Mouse (Mus musculus): ENCODE results near the gene Lhcgr. TPM values are rescaled to one million over a fixed set of nuclear protein-coding genes. Genes with fewer than 3 reads are reported as not detected.
"Not testable (repeated sequence)": the region's sequence is repeated elsewhere in the genome, so short reads cannot be mapped to it uniquely, and the experiment has no call there.

Lhcgr gene
- 0.79 and 1.3 TPM in 2 replicates for polyA plus RNA-seq (2014; fragmentation: Nextera tagmentation; extraction: Ambion mirVana)

- no peak within 1 kb of the TSS for H3K27ac ChIP-seq (ENCODE audit: low read depth, low read length)
- H3K4me2 ChIP-seq (ENCODE audit: low read length), result peak within 1 kb of the TSS; percentile 39
- peak; percentile 68 for ATAC-seq
- no peaks in the 10 kb centered on the region for H3K36me3 ChIP-seq (ENCODE audit: control insufficient read depth, insufficient read depth, low read length)
- H3K4me1 ChIP-seq (ENCODE audit: control insufficient read depth, insufficient read depth, low read length), result 0 out of 2 replicates have a peak, but pooled peaks cover 2% of the 10 kb centered on the region
- DNase-seq (ENCODE audit: low spot score), result no peak
- no peak within 1 kb of the TSS for H3K9ac ChIP-seq (ENCODE audit: low read length)
- 0 out of 2 replicates have a peak, but pooled peaks cover 3% of the 10 kb centered on the region for H3K27me3 ChIP-seq (replicated peaks; ENCODE audit: control insufficient read depth, insufficient read depth, low read length)
- no peaks in the 10 kb centered on the region for H3K9me3 ChIP-seq (replicated peaks; ENCODE audit: control insufficient read depth, low read length)
- WGBS, result 23% methylated on average over 31 of the region's 31 CpGs
- no peak within 1 kb of the TSS for H3K4me3 ChIP-seq (ENCODE audit: low read depth, low read length)
Observed at GRCm38 (mm10) chr17:88791440-88792152, at the start of gene Lhcgr. Gene Lhcgr, minus strand, starts transcription at chr17:88791990.

- 38% methylated on average over 2 of the region's 2 CpGs for WGBS
- H3K27ac ChIP-seq (ENCODE audit: low read depth, low read length), result no peak overlapping the region
Observed at GRCm38 (mm10) chr17:88817601-88818000, 25.8 kb upstream of the Lhcgr start.

GRCm38 (mm10) chr17:88812943-88813342, 21.2 kb upstream of the Lhcgr start:
- not testable (repeated sequence) for H3K9ac ChIP-seq (ENCODE audit: low read length); H3K4me2 ChIP-seq (ENCODE audit: low read length); ATAC-seq; H3K27me3 ChIP-seq (replicated peaks; ENCODE audit: control insufficient read depth, insufficient read depth, low read length); DNase-seq (ENCODE audit: low spot score); H3K27ac ChIP-seq (ENCODE audit: low read depth, low read length); H3K4me1 ChIP-seq (ENCODE audit: control insufficient read depth, insufficient read depth, low read length); H3K4me3 ChIP-seq (ENCODE audit: low read depth, low read length); H3K9me3 ChIP-seq (replicated peaks; ENCODE audit: control insufficient read depth, low read length); H3K36me3 ChIP-seq (ENCODE audit: control insufficient read depth, insufficient read depth, low read length)
- 80% methylated on average over 3 of the region's 3 CpGs for WGBS

More at GRCm38 (mm10) chr17:88817601-88818000, 25.8 kb upstream of the Lhcgr start:
- H3K9ac ChIP-seq (ENCODE audit: low read length), result no peak overlapping the region
- no peak overlapping the region for H3K4me3 ChIP-seq (ENCODE audit: low read depth, low read length)
- no peaks in the 10 kb centered on the region for H3K27me3 ChIP-seq (replicated peaks; ENCODE audit: control insufficient read depth, insufficient read depth, low read length)
- no peaks in the 10 kb centered on the region for H3K36me3 ChIP-seq (ENCODE audit: control insufficient read depth, insufficient read depth, low read length)
- H3K4me1 ChIP-seq (ENCODE audit: control insufficient read depth, insufficient read depth, low read length), result no peaks in the 10 kb centered on the region
- DNase-seq (ENCODE audit: low spot score) (peak; percentile 19), ATAC-seq (no peak)
- no peak overlapping the region for H3K4me2 ChIP-seq (ENCODE audit: low read length)
- H3K9me3 ChIP-seq (replicated peaks; ENCODE audit: control insufficient read depth, low read length), result no peaks in the 10 kb centered on the region

GRCm38 (mm10) chr17:88810807-88811206, 19.0 kb upstream of the Lhcgr start:
- no peaks in the 10 kb centered on the region for H3K9me3 ChIP-seq (replicated peaks; ENCODE audit: control insufficient read depth, low read length)
- H3K36me3 ChIP-seq (ENCODE audit: control insufficient read depth, insufficient read depth, low read length), result no peaks in the 10 kb centered on the region
- ATAC-seq (no peak), DNase-seq (ENCODE audit: low spot score) (no peak)
- no peak overlapping the region for H3K27ac ChIP-seq (ENCODE audit: low read depth, low read length)
- H3K4me1 ChIP-seq (ENCODE audit: control insufficient read depth, insufficient read depth, low read length), result no peaks in the 10 kb centered on the region
- WGBS, result 88% methylated on average over 5 of the region's 5 CpGs
- H3K27me3 ChIP-seq (replicated peaks; ENCODE audit: control insufficient read depth, insufficient read depth, low read length), result no peaks in the 10 kb centered on the region
- no peak overlapping the region for H3K4me3 ChIP-seq (ENCODE audit: low read depth, low read length)
- no peak overlapping the region for H3K4me2 ChIP-seq (ENCODE audit: low read length)
- H3K9ac ChIP-seq (ENCODE audit: low read length), result no peak overlapping the region

GRCm38 (mm10) chr17:88806421-88806820, 14.6 kb upstream of the Lhcgr start:
- no peaks in the 10 kb centered on the region for H3K9me3 ChIP-seq (replicated peaks; ENCODE audit: control insufficient read depth, low read length)
- 95% methylated on average over 8 of the region's 8 CpGs for WGBS
- H3K27ac ChIP-seq (ENCODE audit: low read depth, low read length), result no peak overlapping the region
- H3K36me3 ChIP-seq (ENCODE audit: control insufficient read depth, insufficient read depth, low read length), result no peaks in the 10 kb centered on the region
- H3K4me3 ChIP-seq (ENCODE audit: low read depth, low read length), result no peak overlapping the region
- no peaks in the 10 kb centered on the region for H3K4me1 ChIP-seq (ENCODE audit: control insufficient read depth, insufficient read depth, low read length)
- H3K9ac ChIP-seq (ENCODE audit: low read length), result no peak overlapping the region
- no peak for ATAC-seq
- no peak for DNase-seq (ENCODE audit: low spot score)
- H3K4me2 ChIP-seq (ENCODE audit: low read length), result no peak overlapping the region
- H3K27me3 ChIP-seq (replicated peaks; ENCODE audit: control insufficient read depth, insufficient read depth, low read length), result no peaks in the 10 kb centered on the region

- H3K27ac ChIP-seq (ENCODE audit: low read depth, low read length), result no peak overlapping the region
- no peaks in the 10 kb centered on the region for H3K36me3 ChIP-seq (ENCODE audit: control insufficient read depth, insufficient read depth, low read length)
- no peak for ATAC-seq
- no peaks in the 10 kb centered on the region for H3K27me3 ChIP-seq (replicated peaks; ENCODE audit: control insufficient read depth, insufficient read depth, low read length)
- no peak for DNase-seq (ENCODE audit: low spot score)
- no peak overlapping the region for H3K4me3 ChIP-seq (ENCODE audit: low read depth, low read length)
- no peaks in the 10 kb centered on the region for H3K9me3 ChIP-seq (replicated peaks; ENCODE audit: control insufficient read depth, low read length)
- H3K4me1 ChIP-seq (ENCODE audit: control insufficient read depth, insufficient read depth, low read length), result no peaks in the 10 kb centered on the region
- no peak overlapping the region for H3K4me2 ChIP-seq (ENCODE audit: low read length)
- H3K9ac ChIP-seq (ENCODE audit: low read length), result no peak overlapping the region
Observed at GRCm38 (mm10) chr17:88803441-88803840, 11.7 kb upstream of the Lhcgr start.

- H3K36me3 ChIP-seq (ENCODE audit: control insufficient read depth, insufficient read depth, low read length), result no peaks in the 10 kb centered on the region
- no peak overlapping the region for H3K27ac ChIP-seq (ENCODE audit: low read depth, low read length)
- H3K4me1 ChIP-seq (ENCODE audit: control insufficient read depth, insufficient read depth, low read length), result 0 out of 2 replicates have a peak, but pooled peaks cover 2% of the 10 kb centered on the region
- no peaks in the 10 kb centered on the region for H3K9me3 ChIP-seq (replicated peaks; ENCODE audit: control insufficient read depth, low read length)
- no peak overlapping the region for H3K9ac ChIP-seq (ENCODE audit: low read length)
- no peak overlapping the region for H3K4me2 ChIP-seq (ENCODE audit: low read length)
- H3K27me3 ChIP-seq (replicated peaks; ENCODE audit: control insufficient read depth, insufficient read depth, low read length), result 0 out of 2 replicates have a peak, but pooled peaks cover 3% of the 10 kb centered on the region
- DNase-seq (ENCODE audit: low spot score) (no peak), ATAC-seq (no peak)
- WGBS, result 63% methylated on average over 2 of the region's 2 CpGs
- no peak overlapping the region for H3K4me3 ChIP-seq (ENCODE audit: low read depth, low read length)
Observed at GRCm38 (mm10) chr17:88790680-88791079, 1.1 kb downstream of the Lhcgr start.

- Histone ChIP-seq H3K4me1 (ENCODE audit: control insufficient read depth, insufficient read depth, low read length) (0 out of 2 replicates have a peak, but pooled peaks cover 2% of the 10 kb centered on the region), H3K9ac (ENCODE audit: low read length) (no peak overlapping the region), H3K9me3 (replicated peaks; ENCODE audit: control insufficient read depth, low read length) (no peaks in the 10 kb centered on the region), H3K4me2 (ENCODE audit: low read length) (no peak overlapping the region), H3K4me3 (ENCODE audit: low read depth, low read length) (no peak overlapping the region), H3K36me3 (ENCODE audit: control insufficient read depth, insufficient read depth, low read length) (no peaks in the 10 kb centered on the region), H3K27me3 (replicated peaks; ENCODE audit: control insufficient read depth, insufficient read depth, low read length) (0 out of 2 replicates have a peak, but pooled peaks cover 3% of the 10 kb centered on the region), H3K27ac (ENCODE audit: low read depth, low read length) (no peak overlapping the region)
- DNase-seq (ENCODE audit: low spot score), result peak; percentile 30
- no peak for ATAC-seq
- 79% methylated on average over 2 of the region's 2 CpGs for WGBS
Observed at GRCm38 (mm10) chr17:88788392-88788791, 3.4 kb downstream of the Lhcgr start.

- H3K36me3 ChIP-seq (ENCODE audit: control insufficient read depth, insufficient read depth, low read length), result no peaks in the 10 kb centered on the region
- no peak overlapping the region for H3K9ac ChIP-seq (ENCODE audit: low read length)
- H3K4me2 ChIP-seq (ENCODE audit: low read length), result no peak overlapping the region
- DNase-seq (ENCODE audit: low spot score), result no peak
- H3K9me3 ChIP-seq (replicated peaks; ENCODE audit: control insufficient read depth, low read length), result no peaks in the 10 kb centered on the region
- 0 out of 2 replicates have a peak, but pooled peaks cover 3% of the 10 kb centered on the region for H3K27me3 ChIP-seq (replicated peaks; ENCODE audit: control insufficient read depth, insufficient read depth, low read length)
- WGBS, result 71% methylated on average over 6 of the region's 6 CpGs
- ATAC-seq, result no peak
- no peak overlapping the region for H3K4me3 ChIP-seq (ENCODE audit: low read depth, low read length)
- H3K4me1 ChIP-seq (ENCODE audit: control insufficient read depth, insufficient read depth, low read length), result 0 out of 2 replicates have a peak, but pooled peaks cover 2% of the 10 kb centered on the region
- H3K27ac ChIP-seq (ENCODE audit: low read depth, low read length), result no peak overlapping the region
Observed at GRCm38 (mm10) chr17:88786881-88787280, 4.9 kb downstream of the Lhcgr start.

Data from forebrain, embryonic 14.5 days (tissue).